Mouse (Mus musculus) spleen, postnatal 10 days (tissue): ENCODE results near the gene Podxl2.

Experiments
- DNase-seq, 2 experiments: peaks; one replicate each; pipeline ENCODE4 v3.0.0; 2021 to 2022; ENCODE audit warnings: low spot score in 2 of 2

The Podxl2 gene

GRCm38 (mm10) chr6:88844901-88845565 lies 29.8 kb downstream of the Podxl2 start:
- no peak for DNase-seq

DNA sequence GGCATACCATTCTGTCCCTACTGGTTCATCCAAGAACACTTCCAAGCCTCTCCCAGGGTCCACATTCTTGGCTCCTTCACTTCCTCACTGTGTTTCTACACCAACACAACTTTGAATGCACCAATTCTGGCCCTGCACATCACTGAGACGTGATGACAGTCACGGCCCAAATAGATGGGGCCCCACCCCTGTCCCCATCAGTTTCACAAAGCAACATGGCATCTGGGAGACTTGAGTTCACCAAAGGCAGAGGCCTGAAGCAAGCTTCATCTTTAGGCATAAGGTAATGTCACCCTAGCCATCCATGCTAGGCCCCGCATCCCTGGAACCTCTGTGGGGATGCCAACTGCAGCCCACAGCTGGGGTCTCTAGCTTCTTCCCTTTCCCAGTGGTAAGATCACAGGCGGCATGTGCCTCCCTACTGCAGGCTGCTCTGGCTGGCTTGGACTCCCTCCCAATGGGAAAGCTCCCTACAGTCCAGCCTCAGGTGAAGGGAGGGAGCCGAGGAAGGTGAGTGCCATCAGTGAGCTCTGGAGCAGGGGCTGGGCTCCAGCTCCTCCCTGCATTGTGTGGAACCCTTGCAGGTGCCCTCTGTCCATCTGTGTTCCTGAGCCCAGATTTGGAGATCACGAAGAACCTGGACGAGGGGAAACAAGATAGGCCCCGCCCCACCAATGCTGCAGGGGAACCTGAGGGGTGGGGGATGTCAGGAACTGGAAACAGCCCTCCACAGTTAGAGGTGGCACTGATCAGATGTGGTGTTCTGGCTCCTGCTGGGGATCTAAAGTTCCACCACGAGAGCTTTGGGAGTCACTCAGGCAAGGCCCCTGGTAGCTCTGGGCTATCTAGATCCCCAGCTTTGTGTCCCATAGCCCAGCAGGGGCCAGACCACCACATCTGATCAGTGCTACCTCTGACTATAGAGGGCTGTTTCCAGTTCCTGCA lies 30.8 kb downstream of the Podxl2 start:
- DNase-seq: peak in 1 of 2 experiments; percentile 23

- no peak for DNase-seq
These were observed 31.6 kb downstream of the Podxl2 start for GRCm38 (mm10) chr6:88843241-88843640.

DNA sequence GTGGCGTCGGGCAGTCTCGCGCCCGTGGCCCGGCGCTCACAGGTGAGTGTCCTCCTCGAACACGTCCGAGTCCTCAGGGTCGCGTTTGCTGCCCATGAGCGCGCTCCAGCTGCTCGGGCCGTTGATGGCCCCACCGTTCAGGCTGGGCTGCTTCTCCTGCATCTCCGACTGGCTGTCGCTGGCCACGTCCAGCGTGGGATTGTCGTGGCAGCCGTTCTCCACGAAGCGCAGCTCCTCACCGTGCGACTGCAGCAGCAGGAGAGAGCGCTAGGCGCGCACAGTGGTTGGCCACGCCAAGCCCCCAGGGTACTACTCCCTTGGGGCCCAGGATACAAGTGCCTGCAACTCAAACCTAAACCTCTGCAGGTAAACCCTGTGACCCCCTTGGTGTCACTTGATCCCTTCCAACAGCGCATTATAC lies 32.1 kb downstream of the Podxl2 start:
- DNase-seq: no peak

- peak; percentile 97 to 100 for DNase-seq
These were observed 32.8 kb downstream of the Podxl2 start, which contains the start of gene Abtb1 for GRCm38 (mm10) chr6:88841781-88842689. Abtb1 (minus strand) TSS chr6:88841984.

GRCm38 (mm10) chr6:88841514-88841780 lies 33.4 kb downstream of the Podxl2 start:
- no peak for DNase-seq

DNA sequence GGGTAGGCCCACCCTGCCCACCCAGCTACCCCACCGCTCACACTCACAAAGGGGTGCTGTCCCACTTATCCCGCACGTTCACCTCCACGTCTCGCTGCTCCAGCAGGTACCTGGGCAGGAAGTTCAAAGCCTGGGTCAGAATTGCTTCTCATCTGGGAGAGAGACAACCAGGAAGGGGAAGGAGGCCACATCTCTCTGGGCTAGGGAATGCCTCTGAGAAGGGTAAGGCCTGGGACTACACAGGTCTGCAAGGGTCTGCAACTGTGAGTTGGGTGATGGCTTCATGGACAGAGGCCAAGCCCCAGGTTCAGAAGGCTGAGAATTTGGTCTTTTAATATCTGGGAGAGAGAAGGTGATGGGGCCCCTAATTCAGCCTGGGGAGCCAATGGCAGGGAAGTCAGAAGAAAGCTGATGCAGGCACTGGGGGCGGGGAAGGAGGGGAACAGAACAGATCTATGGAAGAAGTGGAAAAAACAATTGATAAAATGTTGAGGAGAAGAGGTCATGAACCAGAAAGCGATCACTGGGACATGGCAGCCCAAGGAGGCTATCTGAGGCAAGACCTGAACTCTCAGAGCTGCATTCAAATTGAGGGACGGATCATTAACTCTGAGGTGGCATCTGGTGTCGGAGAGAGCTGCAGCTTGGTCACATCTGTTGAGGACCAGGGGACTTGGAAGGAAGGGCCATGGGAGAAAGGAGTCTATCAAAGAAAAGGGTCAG lies 33.9 kb downstream of the Podxl2 start:
- DNase-seq: no peak

GRCm38 (mm10) chr6:88840211-88840610 lies 34.6 kb downstream of the Podxl2 start:
- no peak for DNase-seq

- no peak for DNase-seq
These were observed 35.5 kb downstream of the Podxl2 start for GRCm38 (mm10) chr6:88839135-88839970.

GRCm38 (mm10) chr6:88838613-88839012 lies 36.2 kb downstream of the Podxl2 start:
- no peak for DNase-seq

- DNase-seq: no peak
These were observed 36.8 kb downstream of the Podxl2 start for GRCm38 (mm10) chr6:88837999-88838398.

- peak in 1 of 2 experiments; percentile 20 for DNase-seq
These were observed 38.5 kb downstream of the Podxl2 start for GRCm38 (mm10) chr6:88836178-88836819.

DNA sequence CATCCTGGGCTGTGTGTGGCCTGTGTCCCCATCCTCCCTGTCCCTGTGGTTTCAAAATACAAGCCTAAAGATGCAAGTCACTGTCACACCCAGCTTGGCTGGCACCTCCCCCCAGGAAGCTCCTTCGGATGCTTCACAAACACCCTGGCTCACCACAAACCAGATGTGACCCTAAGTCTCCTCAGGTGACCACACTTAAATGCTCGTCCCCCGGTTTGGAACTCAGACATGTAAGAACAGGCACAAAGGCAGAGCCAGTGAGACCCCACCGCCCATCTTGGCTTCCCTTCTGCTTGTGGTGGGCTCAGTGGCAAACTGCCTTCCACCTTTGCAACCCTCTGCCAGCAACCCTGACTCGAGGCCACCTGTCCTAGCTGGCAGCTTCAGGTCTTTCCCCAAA lies 39.8 kb downstream of the Podxl2 start:
- peak; percentile 68 to 79 for DNase-seq

DNA sequence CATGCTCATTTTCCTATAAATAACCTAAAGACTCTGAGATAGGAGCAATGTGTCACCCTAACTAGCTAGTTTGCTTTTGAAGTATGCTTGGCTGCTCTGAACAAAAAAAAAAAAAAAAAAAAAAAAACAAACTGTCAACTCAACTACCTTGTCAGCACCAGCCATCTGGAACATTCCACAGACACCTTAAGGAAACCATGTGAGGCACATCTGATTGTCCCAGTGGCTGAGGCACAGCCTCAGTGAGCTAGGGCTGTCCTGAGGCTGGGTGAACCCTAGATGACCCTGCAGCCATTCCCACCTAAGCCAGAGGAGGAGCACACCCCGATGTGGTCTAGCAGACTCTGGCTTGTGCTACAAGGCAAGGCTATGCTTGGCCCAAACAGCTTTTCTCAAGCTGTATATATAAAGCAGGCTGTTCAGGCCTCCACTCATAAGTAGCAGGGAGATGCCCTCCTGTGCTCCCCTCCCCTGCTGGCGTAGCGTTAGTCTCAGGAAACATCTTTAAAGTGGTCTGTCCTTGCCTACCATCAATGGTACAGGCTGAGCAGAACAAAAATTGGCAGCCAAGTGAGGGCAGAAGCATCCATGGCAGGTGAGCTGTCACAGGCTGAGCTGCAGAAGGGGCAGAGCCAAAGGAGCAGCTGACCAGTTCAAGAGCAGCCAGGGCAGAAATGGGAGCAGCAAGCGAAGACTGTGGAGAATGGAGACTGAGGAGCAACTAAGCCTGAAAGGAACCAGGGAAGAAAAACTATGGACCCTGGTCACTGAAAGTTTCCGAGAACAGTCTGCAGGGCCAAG lies 41.3 kb downstream of the Podxl2 start:
- DNase-seq: no peak

GRCm38 (mm10) chr6:88832663-88833062 lies 42.2 kb downstream of the Podxl2 start:
- no peak for DNase-seq

- DNase-seq: peak; percentile 54 to 82
These were observed 43.4 kb downstream of the Podxl2 start for GRCm38 (mm10) chr6:88831456-88831855.

GRCm38 (mm10) chr6:88830112-88830702 lies 44.6 kb downstream of the Podxl2 start:
- DNase-seq: no peak

DNA sequence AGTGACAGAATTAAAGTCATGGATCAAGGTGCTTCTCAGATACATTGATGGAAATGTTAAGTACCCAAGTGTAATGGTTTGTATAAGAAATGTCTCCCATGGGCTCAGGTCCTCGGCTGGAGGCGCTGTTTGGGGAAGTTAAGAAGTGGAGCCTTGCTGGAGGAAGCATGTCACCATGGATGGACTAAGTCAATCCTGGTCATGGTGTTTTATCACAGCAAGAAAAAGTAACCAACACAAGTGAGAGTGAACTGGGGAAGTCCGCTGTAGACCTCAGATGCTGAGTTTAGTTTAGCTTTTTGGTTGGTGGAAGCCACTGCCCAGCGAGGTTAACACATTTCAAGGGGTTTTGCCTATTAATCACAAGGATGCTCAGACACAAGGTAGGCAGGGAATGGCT lies 45.3 kb downstream of the Podxl2 start:
- DNase-seq: no peak
